Mouse (Mus musculus) lung, adult 18-20 months (tissue): ENCODE data around the gene Mov10.

ENCODE experiments used
- DNase-seq, 2 experiments: peaks; one replicate each; pipeline ENCODE4 v3.0.0; 2022; ENCODE audit warnings: mixed read lengths in 2 of 2

The Mov10 gene

DNA sequence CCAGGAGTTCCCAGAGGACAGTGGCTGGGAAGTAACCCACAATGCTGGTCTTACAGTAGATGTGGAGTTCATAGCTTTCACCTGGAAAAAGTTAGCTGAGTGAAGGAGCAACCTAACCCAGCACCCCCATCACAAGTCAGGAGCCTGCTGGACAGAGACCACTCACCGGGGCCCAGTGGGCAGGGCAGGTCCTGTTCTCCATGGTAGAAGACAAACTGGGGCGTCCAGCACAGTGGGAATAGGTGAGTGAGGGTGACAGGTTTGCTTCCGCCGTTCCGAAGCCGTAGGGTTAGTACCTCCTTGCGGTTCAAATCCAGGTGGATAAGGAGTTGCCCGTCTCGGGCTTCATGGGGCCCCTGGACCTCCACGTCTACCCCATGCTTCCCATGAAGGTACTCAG lies 14.1 kb downstream of the Mov10 start:
- DNase-seq = no peak

DNA sequence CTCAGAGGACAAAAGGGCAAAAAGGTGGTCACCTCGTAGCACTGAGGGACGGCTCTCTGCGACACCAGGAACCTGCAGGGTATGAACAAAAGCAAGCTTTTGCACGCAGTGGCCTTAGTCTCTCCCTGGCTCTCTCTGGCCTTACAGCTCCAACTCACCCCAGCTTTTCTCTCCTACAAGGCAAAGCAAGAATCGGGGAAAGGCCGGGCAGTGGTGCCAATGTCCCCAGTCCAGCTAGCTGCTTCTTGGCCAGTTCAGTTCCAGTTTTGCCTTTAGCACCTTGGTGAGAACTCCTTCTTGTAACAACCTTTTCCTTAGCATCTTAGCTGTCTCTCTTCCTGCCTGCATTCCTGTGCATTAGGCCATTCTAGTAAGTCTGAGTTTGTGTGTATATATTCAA lies 16.9 kb downstream of the Mov10 start:
- DNase-seq = no peak

DNA sequence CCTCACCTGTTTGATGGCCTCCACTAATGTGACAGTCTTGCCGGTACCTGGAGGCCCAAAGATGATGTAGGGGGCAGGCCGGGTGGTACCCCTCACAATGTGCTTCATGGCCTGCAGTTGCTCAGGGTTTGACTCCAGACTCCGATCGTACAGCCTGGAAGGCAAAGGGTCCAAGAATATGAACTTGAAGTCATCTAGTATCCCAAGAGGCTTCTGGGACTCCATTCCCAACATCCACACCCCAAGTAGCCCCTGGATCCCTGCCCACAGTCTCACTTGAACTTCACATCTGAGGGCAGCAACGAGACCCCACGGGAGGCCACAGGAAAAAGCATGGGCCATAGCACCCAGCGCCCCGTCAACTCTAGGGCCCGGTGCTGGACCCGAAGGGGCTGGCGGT lies 17.7 kb downstream of the Mov10 start:
- no peak for DNase-seq

DNA sequence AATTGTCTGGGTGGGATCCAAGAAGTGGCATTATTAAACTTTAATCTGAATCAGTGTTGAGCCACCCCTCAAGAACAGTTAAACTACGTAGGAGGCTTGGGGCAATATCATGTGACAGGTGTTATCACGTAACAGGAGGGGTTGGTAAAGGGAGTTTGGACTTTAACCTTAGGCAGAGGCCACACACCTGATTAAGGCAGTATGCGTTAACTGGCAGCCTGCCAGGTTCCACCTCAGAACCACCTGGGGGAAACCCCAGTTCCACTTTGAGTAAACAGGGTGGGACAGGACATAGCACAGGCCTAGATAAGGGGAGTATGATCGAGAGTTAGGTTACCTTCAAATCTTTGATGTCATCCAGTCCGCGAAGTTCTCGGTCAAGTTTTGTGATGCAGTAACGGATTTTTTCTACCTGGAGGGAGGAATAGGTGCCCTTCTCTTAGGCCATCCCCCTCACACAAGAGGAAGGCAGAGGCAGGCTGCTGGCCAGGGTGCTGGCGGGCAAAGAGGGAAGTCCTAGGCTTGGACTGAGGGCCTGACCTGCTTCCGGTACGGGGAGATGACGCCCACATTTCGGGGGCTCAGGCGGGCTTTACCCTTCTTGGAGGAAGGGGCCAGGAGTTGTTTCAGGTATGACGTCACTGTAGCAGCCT lies 21.8 kb downstream of the Mov10 start:
- peak; percentile 57 to 76 for DNase-seq

DNA sequence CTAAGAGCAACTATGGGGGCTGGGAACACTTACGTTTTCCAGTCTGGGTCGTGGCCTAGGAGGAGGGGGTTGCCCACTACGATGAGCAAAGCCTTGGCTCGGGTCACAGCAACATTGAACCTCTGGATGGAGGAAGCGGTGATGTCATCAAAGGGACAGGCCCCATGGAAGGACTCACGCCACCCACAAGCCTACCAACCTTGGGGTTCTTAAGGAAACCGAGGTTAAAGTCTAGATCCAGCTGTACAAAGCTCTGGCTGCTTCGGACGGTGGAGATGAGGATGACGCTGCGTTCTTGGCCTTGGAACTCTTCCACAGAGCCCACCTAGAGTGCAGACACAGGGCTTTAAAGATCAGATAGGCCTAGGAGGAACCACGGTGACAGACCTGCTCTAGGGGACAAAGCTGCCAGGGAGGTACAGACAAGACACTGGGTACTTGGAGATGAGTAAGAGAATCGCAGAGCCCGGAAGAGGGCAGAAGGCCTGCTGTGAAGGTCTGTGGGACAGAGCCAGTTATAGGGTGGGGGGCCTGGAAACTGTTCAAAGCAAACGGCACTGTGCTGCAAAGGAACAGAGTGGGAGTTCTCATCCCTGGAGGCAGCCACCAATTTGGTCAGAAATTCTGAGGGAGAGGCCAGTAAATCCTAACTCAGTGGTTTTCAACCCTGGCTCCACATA lies 22.6 kb downstream of the Mov10 start:
- no peak for DNase-seq

DNA sequence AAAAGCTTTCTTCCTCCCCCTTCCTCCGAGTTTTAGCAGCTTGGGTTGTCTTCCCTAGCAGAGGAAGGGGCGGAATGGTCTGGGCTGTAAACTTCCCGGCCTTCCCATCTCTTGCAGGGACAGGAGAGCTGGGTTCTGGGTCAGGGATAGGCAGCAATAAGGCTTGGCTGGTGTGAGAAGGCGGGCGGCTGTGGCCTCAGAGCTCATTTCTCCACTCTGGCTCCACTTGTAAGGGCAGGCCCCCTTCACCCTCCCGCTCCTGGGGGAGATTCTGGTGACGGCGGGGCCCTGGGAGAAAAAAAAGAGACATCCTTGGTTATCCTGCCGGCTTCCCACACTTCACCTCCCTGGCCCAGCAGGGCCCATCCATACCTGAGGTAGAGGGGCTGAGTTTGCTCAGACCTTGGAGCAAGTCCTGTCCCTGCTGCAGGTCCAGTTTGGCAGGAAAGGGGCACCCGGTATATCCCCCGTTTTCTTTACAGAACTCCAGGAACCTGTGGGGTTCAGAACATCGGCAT lies 23.4 kb downstream of the Mov10 start:
- no peak for DNase-seq

DNA sequence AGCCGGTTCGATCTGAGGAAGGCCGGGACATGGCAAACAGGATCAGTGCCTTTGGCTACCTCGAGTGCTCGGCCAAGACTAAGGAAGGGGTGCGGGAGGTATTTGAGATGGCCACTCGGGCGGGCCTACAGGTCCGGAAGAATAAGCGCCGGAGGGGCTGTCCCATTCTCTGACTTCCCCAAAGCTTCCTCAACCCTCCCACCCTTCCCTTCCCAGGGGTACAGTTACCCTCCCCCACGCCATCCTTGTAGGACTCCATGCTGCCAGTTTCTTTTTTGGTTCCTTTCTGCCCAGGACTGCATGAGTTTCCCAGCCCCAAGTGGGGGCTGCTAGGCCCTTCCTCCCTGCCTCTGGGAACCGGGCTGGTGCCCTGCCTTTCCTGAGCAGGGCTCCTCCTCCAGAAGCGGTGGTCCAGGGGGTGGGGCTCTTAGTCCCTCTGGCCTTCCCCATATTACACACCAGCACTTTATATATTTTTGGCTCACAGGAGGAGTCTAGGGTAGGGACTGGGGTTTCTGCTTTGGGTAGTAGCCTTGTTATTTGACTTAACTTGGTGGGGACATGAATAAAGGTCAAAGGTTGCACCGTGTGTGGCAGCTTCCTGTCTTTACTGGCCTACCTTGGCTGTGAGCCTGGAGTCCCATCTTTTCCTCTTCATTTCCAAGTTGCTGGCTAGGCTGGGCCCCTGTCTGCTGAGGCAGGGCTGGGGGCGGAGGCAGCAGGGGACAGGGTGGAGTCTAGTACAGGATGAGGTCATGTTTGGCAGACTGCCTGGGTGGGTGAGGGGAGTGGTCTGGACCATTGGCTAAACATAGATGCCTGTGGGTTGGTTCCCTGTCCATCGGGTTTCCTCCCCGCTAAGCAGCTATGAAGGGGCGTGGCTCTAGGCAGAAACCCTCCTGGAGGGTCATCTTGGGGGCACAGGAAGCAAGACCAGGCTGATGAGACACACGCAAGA lies 24.2 kb downstream of the Mov10 start:
- peak; percentile 93 to 95 for DNase-seq

DNA sequence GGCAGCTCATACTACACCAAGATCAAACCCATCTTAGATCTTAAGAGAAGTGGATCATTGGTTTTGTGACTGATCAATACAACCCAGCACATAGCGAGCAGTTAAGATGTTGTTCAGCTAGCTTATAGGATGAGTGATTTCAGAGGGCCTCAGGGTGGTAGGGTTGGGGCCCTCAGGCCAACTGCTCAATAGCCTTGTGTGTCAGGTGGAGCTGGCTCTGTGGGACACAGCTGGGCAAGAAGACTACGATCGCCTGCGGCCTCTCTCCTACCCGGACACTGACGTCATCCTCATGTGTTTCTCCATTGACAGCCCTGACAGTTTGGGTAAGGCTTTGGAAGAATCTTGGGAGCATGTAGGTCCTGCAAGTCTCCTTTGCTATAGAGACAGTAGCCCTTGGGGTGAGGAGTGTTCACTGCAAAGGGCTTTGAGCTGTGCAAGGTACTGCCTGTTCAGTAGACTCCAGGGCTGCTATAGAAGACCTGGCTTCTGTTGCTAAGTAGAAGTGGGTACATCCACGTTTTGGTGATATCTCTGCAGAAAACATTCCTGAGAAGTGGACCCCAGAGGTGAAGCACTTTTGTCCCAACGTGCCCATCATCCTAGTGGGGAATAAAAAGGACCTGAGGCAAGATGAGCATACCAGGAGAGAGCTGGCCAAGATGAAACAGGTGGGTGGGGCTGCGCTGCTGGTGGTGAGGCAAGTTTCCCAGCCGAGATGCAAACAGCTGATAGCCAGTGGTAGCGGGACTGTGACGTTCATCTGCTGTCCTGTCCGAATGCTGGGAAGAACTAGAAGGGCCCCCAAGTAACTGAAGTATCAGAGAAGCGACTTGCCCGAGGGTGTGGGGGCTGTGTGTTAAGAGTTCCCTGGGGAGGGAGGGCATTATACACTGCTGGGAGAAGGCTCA lies 25.7 kb downstream of the Mov10 start:
- peak in 1 of 2 experiments; percentile 50 for DNase-seq

DNA sequence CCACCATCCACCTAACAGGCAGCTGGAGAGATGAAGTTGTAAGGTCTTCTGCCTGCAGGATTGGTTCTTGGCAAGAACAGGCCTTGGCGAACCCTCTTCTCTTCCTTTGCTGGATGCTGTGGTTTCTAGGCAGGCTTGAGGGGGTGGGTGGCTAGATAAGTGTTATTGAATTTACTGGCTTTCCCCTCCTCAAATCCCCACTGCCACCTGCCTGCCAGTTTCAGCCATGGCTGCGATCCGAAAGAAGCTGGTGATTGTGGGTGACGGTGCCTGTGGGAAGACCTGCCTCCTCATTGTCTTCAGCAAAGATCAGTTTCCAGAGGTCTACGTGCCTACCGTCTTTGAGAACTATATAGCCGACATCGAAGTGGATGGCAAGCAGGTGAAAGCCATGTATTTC lies 26.7 kb downstream of the Mov10 start:
- no peak for DNase-seq

DNA sequence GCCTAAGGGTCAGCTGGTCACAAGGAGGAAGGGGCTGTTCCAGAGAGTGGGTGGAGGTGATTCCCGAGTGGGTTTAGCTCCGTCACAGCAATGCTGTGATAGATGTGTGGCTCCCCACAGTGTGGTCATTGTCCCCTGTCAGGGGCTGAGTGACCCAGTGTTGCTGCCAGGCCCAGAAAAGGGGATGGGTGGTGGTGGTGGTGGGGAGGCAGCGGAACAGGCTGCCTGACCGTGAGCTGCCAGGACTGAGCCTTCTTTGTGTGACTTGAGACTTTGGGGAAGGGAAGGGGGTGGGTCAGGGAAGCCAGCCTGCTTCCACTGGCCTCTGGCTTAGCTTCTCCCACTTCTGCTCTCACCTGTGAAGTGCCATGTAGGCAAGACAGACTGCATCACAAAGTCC lies 27.3 kb downstream of the Mov10 start:
- DNase-seq = no peak

DNA sequence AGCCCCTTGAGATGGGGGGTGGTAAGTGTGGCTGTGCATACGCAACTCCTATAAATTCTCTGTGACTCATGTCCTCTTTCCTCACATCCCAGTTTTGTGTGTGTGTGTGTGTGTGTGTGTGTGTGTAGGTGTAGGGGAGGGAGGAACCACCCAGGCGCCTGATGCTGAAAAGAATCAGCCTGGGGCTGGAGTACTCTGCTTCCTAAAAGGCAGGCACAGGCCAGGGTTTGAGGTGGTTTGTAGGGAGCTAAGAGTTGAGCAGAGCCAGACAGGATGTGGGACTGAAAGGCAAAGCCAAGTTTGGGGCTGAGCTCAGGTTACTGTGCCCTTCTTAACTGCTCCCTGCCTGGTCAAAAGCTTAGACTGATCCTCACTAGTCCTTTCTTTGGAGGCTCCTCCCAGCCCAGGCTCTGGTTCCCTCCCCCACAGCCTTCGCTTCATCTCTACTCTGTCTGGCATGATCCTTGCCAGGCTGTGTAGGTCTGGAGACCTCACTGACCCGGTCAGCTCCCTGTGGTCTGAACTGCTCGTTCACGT lies 27.9 kb downstream of the Mov10 start:
- DNase-seq = peak; percentile 26 to 51

DNA sequence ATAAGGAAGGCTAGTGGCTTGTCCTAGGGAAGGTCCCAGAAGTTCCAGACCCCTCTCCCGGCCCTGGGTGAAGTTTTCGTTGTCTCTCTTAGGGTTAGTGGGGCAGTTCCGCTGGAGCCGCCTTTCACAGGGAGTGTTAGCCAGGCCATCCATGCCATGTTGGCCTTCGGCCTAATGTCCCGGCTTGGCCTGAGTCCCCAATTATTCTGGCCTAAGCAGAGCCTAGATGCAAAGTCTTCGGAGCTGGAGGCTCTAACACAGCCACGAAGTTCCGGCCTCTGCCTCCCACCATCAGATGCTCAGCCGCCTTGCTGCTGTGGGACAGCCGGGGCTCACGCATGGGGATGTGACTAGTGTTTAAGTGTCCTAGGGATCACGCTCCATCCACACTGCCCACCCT lies 28.5 kb downstream of the Mov10 start:
- DNase-seq = peak; percentile 41 to 54

DNA sequence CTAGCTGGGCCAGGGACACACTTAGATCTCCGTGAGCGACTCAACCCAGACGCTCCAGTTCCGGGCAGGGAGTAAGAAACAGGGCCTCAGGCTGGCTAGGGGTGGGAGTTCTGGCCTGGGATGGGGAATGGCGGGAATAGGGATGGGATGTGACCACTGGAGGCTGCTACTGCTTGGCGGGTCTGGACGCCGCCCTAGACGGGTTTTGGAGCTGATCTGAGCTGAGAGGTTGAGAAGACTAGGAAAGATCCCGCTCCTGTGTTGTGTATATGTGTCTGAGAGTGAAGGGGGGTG lies 29.1 kb downstream of the Mov10 start:
- peak; percentile 23 to 33 for DNase-seq

DNA sequence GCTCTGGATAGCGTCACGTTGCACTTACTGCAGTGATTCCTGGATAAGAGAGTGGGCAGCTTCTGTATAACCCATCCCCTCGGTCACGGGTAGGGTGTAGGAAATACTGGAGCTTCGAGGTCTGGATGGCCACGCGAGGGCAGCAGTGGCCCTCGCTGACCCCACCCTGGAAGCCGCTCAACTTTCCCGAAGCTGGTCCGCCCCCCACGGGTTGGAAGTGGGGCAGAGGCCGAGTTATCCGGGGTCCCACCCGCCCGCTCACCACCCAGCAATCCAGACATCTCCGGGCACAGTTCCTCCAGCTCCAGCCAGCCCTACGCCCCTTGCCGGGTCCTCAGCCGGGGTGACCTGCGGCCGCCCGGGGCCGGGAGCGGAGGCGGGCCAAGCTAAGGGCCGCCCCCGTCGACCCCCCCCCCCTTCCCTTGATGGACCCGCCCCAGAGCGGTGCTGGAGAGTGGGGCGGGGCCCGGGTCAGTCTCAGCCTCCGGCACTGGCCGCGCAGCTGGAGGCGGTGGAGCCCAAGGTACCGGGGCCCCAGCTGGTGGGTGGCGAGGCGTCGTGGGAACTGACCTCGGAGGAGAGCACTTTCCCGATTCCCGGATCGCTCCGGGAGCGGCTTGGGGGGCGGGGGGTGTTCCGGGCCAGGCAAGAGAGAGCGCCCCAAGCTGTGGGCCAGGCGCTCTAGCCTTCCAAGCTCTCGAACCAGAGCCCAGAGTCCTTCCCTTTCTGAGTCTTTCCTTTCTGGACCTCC lies 29.6 kb downstream of the Mov10 start:
- DNase-seq = peak; percentile 85 to 88

DNA sequence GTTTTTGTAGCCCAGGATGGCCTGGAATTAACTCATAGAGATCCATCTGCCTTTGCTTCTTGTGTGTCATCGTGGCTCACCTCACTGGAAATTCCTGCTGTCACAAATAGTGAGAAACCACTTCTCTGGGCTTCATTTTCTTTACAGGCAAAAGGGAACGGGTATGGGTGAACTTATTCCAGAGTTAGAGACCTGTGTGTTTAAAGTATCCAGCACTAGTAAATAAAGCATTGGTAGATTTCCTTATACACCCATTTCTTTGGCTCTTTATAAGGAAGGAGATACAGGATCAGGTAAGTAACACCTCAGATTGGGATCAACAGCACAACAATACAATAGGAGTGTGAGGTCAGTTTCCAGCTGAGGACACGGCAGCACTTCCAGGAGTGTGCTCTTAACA lies 30.3 kb downstream of the Mov10 start, which contains the start of gene Rhoc:
Gene Rhoc, plus strand, starts transcription at position 301 of the 400 bp plus-strand sequence.
- DNase-seq = no peak

DNA sequence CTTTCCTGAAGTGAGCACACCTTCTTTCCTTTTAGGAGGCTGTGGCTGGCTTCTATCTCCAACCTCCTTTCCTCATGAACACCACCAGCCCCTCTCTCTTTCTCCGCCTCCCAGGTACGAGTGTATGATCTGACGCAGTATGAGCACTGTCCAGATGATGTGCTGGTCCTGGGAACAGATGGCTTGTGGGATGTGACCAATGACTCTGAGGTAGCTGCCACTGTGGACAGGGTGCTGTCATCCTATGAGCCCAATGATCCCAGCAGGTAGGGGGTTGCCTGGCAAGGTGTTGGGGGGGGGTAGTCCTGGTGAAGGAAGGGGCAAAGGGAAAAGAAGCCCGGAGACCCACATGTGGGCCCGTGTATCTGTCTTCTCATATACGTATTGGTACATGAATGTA lies 33.1 kb downstream of the Mov10 start:
- DNase-seq = no peak

DNA sequence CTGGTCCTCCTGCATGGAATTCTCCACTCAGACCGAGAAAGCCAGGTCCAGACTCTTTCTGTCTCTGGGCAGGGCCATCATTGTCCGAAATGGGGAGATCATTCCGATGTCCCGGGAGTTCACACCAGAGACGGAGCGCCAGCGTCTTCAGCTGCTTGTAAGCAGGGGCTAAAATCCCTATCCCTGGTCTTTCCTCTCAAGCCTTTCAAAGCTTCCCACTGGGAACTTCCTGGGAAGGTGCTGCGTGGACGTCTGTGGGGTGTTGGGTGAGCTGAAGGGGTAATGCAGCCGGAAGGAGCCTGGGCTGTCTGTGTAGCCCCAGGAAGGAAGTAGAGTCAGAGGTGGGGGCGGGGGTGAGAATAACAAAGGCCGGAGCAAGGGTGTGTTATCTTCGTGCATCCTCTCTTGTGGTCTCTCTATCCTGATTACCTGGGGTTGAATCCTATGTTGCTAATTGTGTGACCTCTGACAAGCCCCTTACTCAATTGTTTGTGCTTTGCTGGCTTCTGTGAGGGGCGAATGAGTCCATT lies 34.3 kb downstream of the Mov10 start:
- DNase-seq = peak in 1 of 2 experiments; percentile 28

DNA sequence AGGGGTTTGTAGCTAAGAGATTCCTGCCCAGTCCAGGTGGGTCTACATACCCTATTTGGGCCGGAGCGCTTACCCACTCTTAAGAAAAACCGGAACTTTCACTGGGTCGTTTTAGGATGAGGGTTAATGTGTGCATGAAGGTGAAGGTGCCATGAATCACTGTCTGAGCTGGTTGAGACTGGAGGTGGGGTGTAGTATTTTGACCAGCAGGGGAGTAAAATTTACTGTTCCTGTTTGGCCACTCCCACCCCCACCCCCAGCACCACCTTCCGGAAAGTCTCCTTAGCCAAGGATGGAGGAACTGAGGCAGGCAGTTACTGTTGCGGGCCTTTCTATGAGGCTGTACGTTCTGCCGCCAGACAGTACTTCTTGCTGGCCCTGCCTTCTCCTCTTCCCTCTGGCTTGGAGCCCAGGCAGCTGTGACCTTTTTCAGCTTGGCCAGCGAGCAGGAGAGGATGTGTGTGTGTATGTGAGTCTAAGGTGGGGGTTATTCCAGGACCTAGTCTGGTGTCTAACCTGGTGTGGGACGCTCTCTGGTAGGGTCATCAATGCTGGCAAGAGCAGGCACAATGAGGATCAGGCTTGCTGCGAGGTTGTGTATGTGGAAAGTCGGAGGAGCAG lies 36.2 kb downstream of the Mov10 start:
- peak; percentile 35 to 53 for DNase-seq

DNA sequence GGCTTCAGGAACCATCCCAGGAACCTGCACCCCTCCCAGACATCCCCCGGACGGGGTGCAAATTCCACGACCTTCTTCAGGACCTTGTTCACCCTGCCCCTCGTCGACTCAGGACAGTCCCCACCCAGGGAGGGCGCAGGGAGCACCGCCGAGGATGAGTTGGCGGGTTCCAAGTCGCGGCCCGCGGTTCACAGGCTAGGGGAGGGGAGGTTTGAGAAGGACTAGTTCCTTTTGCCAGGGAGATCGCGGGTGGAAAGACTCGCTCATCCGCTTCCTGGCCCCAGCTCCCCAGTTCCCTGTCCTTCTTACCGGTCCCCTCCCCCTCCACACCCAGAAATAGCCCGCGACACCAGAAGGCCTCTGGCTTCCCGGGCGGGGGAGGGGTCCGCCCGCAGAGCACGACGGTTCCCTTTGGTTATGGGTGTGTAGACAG lies 36.9 kb downstream of the Mov10 start, which contains the start of gene Fam19a3:
Gene Fam19a3, minus strand, starts transcription at position 370 of the 433 bp plus-strand sequence.
- peak; percentile 53 to 56 for DNase-seq
